8 mouse cellular contexts compared by ENCODE assay signal in genomic region chr1:106628718-106629469, GRCm38 (mm10).
DNase-seq lines count a peak whose midpoint lies in the region; ATAC-seq and TF ChIP-seq lines count a peak whose summit lies in the region.

No protein-coding gene starts in this region.

- no peaks in the 10 kb centered on the region for H3K27me3 ChIP-seq in lung, embryonic 14.5 days (ENCODE audit: insufficient read depth, low read length)
- no peaks in the 10 kb centered on the region for H3K27me3 ChIP-seq in heart, postnatal 0 days (ENCODE audit: control insufficient read depth, insufficient read depth, low read length)
- no peaks in the 10 kb centered on the region for H3K27me3 ChIP-seq in limb, embryonic 13.5 days
- no peaks in the 10 kb centered on the region for H3K27me3 ChIP-seq in neural tube, embryonic 15.5 days (replicated peaks)

- no peak for TF ChIP-seq EP300 in heart, postnatal 0 days (IDR thresholded peaks at IDR 0.05; ENCODE audit: low read depth)

- H3K4me2 ChIP-seq in lung, embryonic 14.5 days = peak overlapping the region; percentile 48
- no peak overlapping the region for H3K4me2 ChIP-seq in heart, postnatal 0 days (ENCODE audit: low read depth, low read length)
- 0 out of 2 replicates have a peak overlapping the region, but pooled peaks have one; percentile 28 for H3K4me2 ChIP-seq in limb, embryonic 13.5 days (replicated peaks)
- H3K4me2 ChIP-seq in neural tube, embryonic 15.5 days = no peak overlapping the region

- no peak overlapping the region for H3K4me3 ChIP-seq in lung, embryonic 14.5 days (ENCODE audit: low read depth, low read length)
- H3K4me3 ChIP-seq in heart, postnatal 0 days (ENCODE audit: low read depth, low read length) = no peak overlapping the region
- H3K4me3 ChIP-seq in limb, embryonic 13.5 days = no peak overlapping the region
- H3K4me3 ChIP-seq in neural tube, embryonic 15.5 days (replicated peaks) = no peak overlapping the region

- WGBS in lung, embryonic 14.5 days = 23% methylated on average over 3 of the region's 3 CpGs
- WGBS in heart, postnatal 0 days = 44% methylated on average over 3 of the region's 3 CpGs
- WGBS in limb, embryonic 13.5 days = 38% methylated on average over 3 of the region's 3 CpGs
- WGBS in neural tube, embryonic 15.5 days = 42% methylated on average over 3 of the region's 3 CpGs

- H3K9me3 ChIP-seq in lung, embryonic 14.5 days (ENCODE audit: low read depth, low read length) = no peaks in the 10 kb centered on the region
- H3K9me3 ChIP-seq in heart, postnatal 0 days (replicated peaks; ENCODE audit: control insufficient read depth, low read length) = no peaks in the 10 kb centered on the region
- H3K9me3 ChIP-seq in limb, embryonic 13.5 days = no peaks in the 10 kb centered on the region
- no peaks in the 10 kb centered on the region for H3K9me3 ChIP-seq in neural tube, embryonic 15.5 days (replicated peaks)

- H3K27ac ChIP-seq in lung, embryonic 14.5 days (ENCODE audit: low read depth) = peak overlapping the region; percentile 92
- H3K27ac ChIP-seq in heart, postnatal 0 days (ENCODE audit: low read depth) = peak overlapping the region; percentile 79
- 0 out of 2 replicates have a peak overlapping the region, but pooled peaks have one; percentile 55 for H3K27ac ChIP-seq in limb, embryonic 13.5 days
- peak overlapping the region; percentile 61; the same call in 1 of the 2 replicates for H3K27ac ChIP-seq in neural tube, embryonic 15.5 days (replicated peaks)

- no peaks in the 10 kb centered on the region for H3K36me3 ChIP-seq in lung, embryonic 14.5 days (ENCODE audit: insufficient read depth)
- no peaks in the 10 kb centered on the region for H3K36me3 ChIP-seq in heart, postnatal 0 days (replicated peaks; ENCODE audit: control insufficient read depth, insufficient read depth, low read length)
- no peaks in the 10 kb centered on the region for H3K36me3 ChIP-seq in limb, embryonic 13.5 days
- H3K36me3 ChIP-seq in neural tube, embryonic 15.5 days = no peaks in the 10 kb centered on the region

- peak; percentile 75 for DNase-seq in lung, embryonic 14.5 days
- DNase-seq in lung, postnatal 14 days = no peak
- peak; percentile 69 for DNase-seq in embryo, embryonic 10.5 days (ENCODE audit: low spot score)
- DNase-seq in heart, postnatal 0 days (ENCODE audit: low spot score) = peak; percentile 49
- DNase-seq in layer of hippocampus, postnatal 14 days (ENCODE audit: low spot score in 2 of 2) = no peak
- no peak for DNase-seq in spleen, postnatal 14 days (ENCODE audit: low spot score in 2 of 2)

- peak; percentile 69 for TF ChIP-seq CTCF in lung, embryonic 14.5 days (IDR thresholded peaks at IDR 0.05; ENCODE audit: low read depth)
- TF ChIP-seq CTCF in heart, postnatal 0 days (IDR thresholded peaks at IDR 0.05; ENCODE audit: low read depth) = peak; percentile 71

- H3K4me1 ChIP-seq in lung, embryonic 14.5 days (ENCODE audit: insufficient read depth) = peaks cover 25% of the 10 kb centered on the region
- H3K4me1 ChIP-seq in heart, postnatal 0 days (ENCODE audit: control insufficient read depth, insufficient read depth) = peaks cover 41% of the 10 kb centered on the region
- H3K4me1 ChIP-seq in limb, embryonic 13.5 days = peaks cover 40% of the 10 kb centered on the region
- peaks cover 17% of the 10 kb centered on the region for H3K4me1 ChIP-seq in neural tube, embryonic 15.5 days

- peak; percentile 54 for ATAC-seq in lung, embryonic 14.5 days (ENCODE audit: insufficient read depth)
- ATAC-seq in heart, postnatal 0 days (ENCODE audit: insufficient read depth, low read depth) = peak; percentile 47
- ATAC-seq in limb, embryonic 13.5 days (ENCODE audit: low FRiP score, low read depth) = peak; percentile 71; the same call in 1 of the 2 replicates
- ATAC-seq in neural tube, embryonic 15.5 days (ENCODE audit: low FRiP score) = peak; percentile 51; the same call in 1 of the 2 replicates

- H3K9ac ChIP-seq in lung, embryonic 14.5 days = 0 out of 2 replicates have a peak overlapping the region, but pooled peaks have one; percentile 16
- no peak overlapping the region for H3K9ac ChIP-seq in heart, postnatal 0 days (replicated peaks; ENCODE audit: low read depth, low read length)
- H3K9ac ChIP-seq in limb, embryonic 13.5 days = no peak overlapping the region
- no peak overlapping the region for H3K9ac ChIP-seq in neural tube, embryonic 15.5 days (replicated peaks)

Comparison
In these comparisons a context has a peak if more than half of its experiments do, and no peak if none do; other contexts are left out.
1. DNase-seq: peak in lung, embryonic 14.5 days (single experiment), embryo, embryonic 10.5 days (single experiment) and heart, postnatal 0 days (single experiment); none in lung, postnatal 14 days (single experiment), layer of hippocampus, postnatal 14 days (0 of 2) and spleen, postnatal 14 days (0 of 2).
2. H3K4me2 ChIP-seq: peak in lung, embryonic 14.5 days (single experiment) and limb, embryonic 13.5 days (single experiment); none in heart, postnatal 0 days (single experiment) and neural tube, embryonic 15.5 days (single experiment).
3. Peak in every context shown above with its lines, with median percentiles within 50 percentile points of each other: ATAC-seq and H3K27ac ChIP-seq.